Mouse (Mus musculus): Measurements from ENCODE around the gene Pex5.

Pex5 gene

GRCm38 (mm10) chr6:124427289-124427688, 12.4 kb upstream of the Pex5 start:
- 39% methylated on average over 7 of the region's 7 CpGs for WGBS

GRCm38 (mm10) chr6:124426604-124427003, 11.7 kb upstream of the Pex5 start:
- WGBS: 68% methylated on average over 3 of the region's 3 CpGs

- WGBS: 45% methylated on average over 6 of the region's 6 CpGs
Measured at GRCm38 (mm10) chr6:124425523-124425922, 10.7 kb upstream of the Pex5 start.

GRCm38 (mm10) chr6:124425042-124425441, 10.2 kb upstream of the Pex5 start:
- WGBS: 67% methylated on average over 7 of the region's 7 CpGs

GRCm38 (mm10) chr6:124424068-124424498, 9.2 kb upstream of the Pex5 start:
- 67% methylated on average over 1 of the region's 1 CpGs for WGBS

GRCm38 (mm10) chr6:124418686-124419085, 3.8 kb upstream of the Pex5 start:
- WGBS: 90% methylated on average over 3 of the region's 3 CpGs

GRCm38 (mm10) chr6:124415347-124416088, 651 bp upstream of the Pex5 start:
- WGBS: 1% methylated on average over 21 of the region's 21 CpGs

GRCm38 (mm10) chr6:124414150-124414926, 529 bp downstream of the Pex5 start:
- WGBS: 2% methylated on average over 44 of the region's 45 CpGs

- 38% methylated on average over 3 of the region's 3 CpGs for WGBS
Measured at GRCm38 (mm10) chr6:124413770-124414149, 1.1 kb downstream of the Pex5 start.

GRCm38 (mm10) chr6:124408355-124408754, 6.5 kb downstream of the Pex5 start:
- 55% methylated on average over 5 of the region's 5 CpGs for WGBS

- 90% methylated on average over 10 of the region's 10 CpGs for WGBS
Measured at GRCm38 (mm10) chr6:124406326-124406725, 8.5 kb downstream of the Pex5 start.

- WGBS: 93% methylated on average over 6 of the region's 6 CpGs
Measured at GRCm38 (mm10) chr6:124399738-124400137, 15.1 kb downstream of the Pex5 start.

GRCm38 (mm10) chr6:124394991-124395390, 19.9 kb downstream of the Pex5 start:
- 91% methylated on average over 3 of the region's 3 CpGs for WGBS

GRCm38 (mm10) chr6:124380142-124380541, 34.7 kb downstream of the Pex5 start:
- WGBS: 49% methylated on average over 5 of the region's 5 CpGs

GRCm38 (mm10) chr6:124379331-124379730, 35.5 kb downstream of the Pex5 start:
- 31% methylated on average over 10 of the region's 10 CpGs for WGBS

- WGBS: 73% methylated on average over 4 of the region's 4 CpGs
Measured at GRCm38 (mm10) chr6:124377494-124378255, 37.2 kb downstream of the Pex5 start.

- 93% methylated on average over 5 of the region's 5 CpGs for WGBS
Measured at GRCm38 (mm10) chr6:124376311-124376710, 38.6 kb downstream of the Pex5 start.

GRCm38 (mm10) chr6:124375435-124375884, 39.4 kb downstream of the Pex5 start:
- WGBS: 80% methylated on average over 11 of the region's 11 CpGs

- 58% methylated on average over 4 of the region's 4 CpGs for WGBS
Measured at GRCm38 (mm10) chr6:124374683-124375082, 40.2 kb downstream of the Pex5 start.

GRCm38 (mm10) chr6:124373584-124374206, 41.2 kb downstream of the Pex5 start:
- 87% methylated on average over 6 of the region's 6 CpGs for WGBS

- WGBS: 60% methylated on average over 5 of the region's 5 CpGs
Measured at GRCm38 (mm10) chr6:124364328-124364727, 50.5 kb downstream of the Pex5 start.

GRCm38 (mm10) chr6:124360549-124360948, 54.3 kb downstream of the Pex5 start:
- WGBS: 63% methylated on average over 6 of the region's 6 CpGs
